Mouse (Mus musculus): ENCODE data around the gene Mxd4. TPM values are rescaled to one million over a fixed set of nuclear protein-coding genes. Genes with fewer than 3 reads are reported as not detected.

Mxd4 gene
- polyA plus RNA-seq (2015; fragmentation: Nextera tagmentation; extraction: Ambion mirVana): 40.6 and 44.3 TPM in 2 replicates

DNA sequence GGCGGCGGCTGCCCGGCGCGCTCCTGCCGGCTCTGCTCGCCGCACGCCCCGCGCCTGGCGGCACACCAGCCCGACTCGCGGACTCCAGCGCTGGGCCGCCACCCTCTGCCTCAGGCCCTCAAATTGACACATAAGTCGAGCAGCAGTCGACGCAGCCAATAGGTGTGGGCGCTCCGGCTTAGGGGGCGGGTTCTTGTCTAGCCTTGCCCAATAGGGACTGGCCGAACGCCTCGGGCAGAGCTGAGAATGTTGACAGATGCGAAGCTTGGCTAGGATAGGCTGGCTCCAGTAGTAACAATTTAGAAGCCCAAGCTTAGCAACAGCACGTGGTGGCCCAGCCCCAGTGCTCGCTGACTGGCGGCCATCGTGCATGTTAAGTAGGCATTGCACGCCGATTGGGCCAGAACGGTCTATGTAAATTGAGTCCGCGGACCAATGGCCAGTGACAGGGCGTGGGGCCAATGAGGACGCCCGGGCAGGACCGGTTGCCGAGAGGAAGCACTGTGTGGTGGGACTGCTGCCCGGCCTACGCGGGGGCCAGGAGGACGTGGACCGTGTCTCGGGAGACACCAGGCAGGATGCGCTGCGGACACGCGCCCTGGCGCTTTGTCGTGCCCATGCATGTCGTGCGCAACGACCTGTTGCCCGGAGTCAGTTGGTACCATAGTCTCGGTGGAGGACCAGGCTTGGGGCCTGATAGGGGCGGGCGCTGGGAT is at the start of gene Mxd4:
Gene Mxd4, minus strand, starts transcription at position 120 of the 716 bp plus-strand sequence.
- ATAC-seq (replicated peaks; ENCODE audit: low FRiP score): peak; percentile 98
- under 1% methylated on average over 60 of the region's 60 CpGs for WGBS
- Histone ChIP-seq H3K9ac (peak within 1 kb of the TSS; percentile 67), H3K9me3 (replicated peaks) (no peaks in the 10 kb centered on the region), H3K4me3 (replicated peaks) (peak within 1 kb of the TSS; percentile 67), H3K36me3 (peaks cover 11% of the 10 kb centered on the region; the same call in 1 of the 2 replicates), H3K27me3 (no peaks in the 10 kb centered on the region), H3K27ac (peak within 1 kb of the TSS; percentile 92), H3K4me2 (peak within 1 kb of the TSS; percentile 65), H3K4me1 (peaks cover 54% of the 10 kb centered on the region)

DNA sequence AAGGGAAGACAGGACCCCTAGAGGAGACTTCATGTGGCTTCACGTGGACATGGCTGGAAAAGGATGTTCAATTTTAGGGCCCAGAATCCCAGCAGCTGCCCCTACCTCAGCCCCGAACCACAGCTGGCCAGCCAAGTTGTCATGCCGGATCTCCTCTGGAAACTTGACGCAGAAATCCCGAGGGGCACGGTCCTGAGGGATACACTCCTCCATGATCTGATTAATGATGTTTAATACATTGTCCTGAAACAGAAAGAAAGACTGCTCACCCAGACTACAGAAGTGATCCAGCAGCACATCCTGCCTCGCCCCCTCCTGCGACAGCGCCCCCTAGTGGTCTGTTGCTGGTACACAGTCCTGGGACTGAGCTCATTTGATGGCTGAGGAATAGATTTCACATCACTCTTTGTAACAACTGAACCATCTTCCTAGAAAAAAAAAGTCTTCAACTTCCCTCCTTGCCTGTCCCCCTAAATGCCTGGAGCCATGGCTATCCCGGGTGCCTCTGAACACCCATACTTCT is 48.4 kb upstream of the Mxd4 start:
- no peaks in the 10 kb centered on the region for H3K9me3 ChIP-seq (replicated peaks)
- ATAC-seq (replicated peaks; ENCODE audit: low FRiP score): no peak
- H3K4me1 ChIP-seq: no peaks in the 10 kb centered on the region
- H3K9ac ChIP-seq: no peak overlapping the region
- 55% methylated on average over 10 of the region's 10 CpGs for WGBS
- H3K36me3 ChIP-seq: no peaks in the 10 kb centered on the region
- H3K4me3 ChIP-seq (replicated peaks): no peak overlapping the region
- H3K27me3 ChIP-seq: no peaks in the 10 kb centered on the region
- no peak overlapping the region for H3K27ac ChIP-seq
- H3K4me2 ChIP-seq: no peak overlapping the region

DNA sequence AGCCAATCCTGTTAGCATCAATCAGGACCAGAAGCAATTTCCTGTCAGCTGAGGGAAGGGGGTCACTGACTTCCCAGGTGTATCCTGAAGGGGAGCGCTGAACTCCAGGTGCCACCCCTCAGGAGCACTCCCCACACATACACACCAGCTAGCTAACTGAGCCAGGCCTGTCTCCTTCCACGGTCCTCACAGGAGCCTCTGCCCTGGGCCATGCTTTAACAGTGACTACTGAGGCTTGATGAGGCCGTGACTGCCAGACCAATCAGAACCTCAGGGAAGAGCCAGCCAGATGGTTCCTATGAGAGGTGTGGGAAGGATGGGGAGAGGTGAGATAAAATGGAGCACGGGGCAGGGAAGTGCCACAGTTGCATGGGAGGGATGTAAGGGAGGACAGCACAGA is 47.5 kb upstream of the Mxd4 start:
- Histone ChIP-seq H3K4me3 (replicated peaks) (no peak overlapping the region), H3K27me3 (no peaks in the 10 kb centered on the region), H3K4me1 (no peaks in the 10 kb centered on the region), H3K36me3 (no peaks in the 10 kb centered on the region), H3K27ac (no peak overlapping the region), H3K4me2 (no peak overlapping the region), H3K9me3 (replicated peaks) (no peaks in the 10 kb centered on the region), H3K9ac (no peak overlapping the region)
- no peak for ATAC-seq (replicated peaks; ENCODE audit: low FRiP score)
- 47% methylated on average over 4 of the region's 4 CpGs for WGBS

DNA sequence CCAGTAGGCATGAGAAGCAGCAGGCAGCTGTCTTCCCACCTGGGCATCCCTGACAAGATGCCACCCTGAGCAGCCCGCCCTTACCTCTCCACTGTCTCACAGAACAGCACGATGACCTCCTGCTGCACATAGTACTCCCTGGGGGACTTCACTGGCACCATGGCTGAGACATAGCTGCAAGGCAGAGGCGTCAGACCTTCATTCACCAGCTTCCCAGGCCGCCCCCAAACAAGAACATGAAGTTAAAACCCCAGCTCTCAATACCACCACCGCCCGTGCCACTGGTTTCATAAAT is 45.6 kb upstream of the Mxd4 start:
- H3K4me2 ChIP-seq: no peak overlapping the region
- no peaks in the 10 kb centered on the region for H3K9me3 ChIP-seq (replicated peaks)
- no peaks in the 10 kb centered on the region for H3K4me1 ChIP-seq
- no peaks in the 10 kb centered on the region for H3K36me3 ChIP-seq
- no peaks in the 10 kb centered on the region for H3K27me3 ChIP-seq
- WGBS: 91% methylated on average over 6 of the region's 6 CpGs
- H3K4me3 ChIP-seq (replicated peaks): no peak overlapping the region
- no peak overlapping the region for H3K27ac ChIP-seq
- no peak for ATAC-seq (replicated peaks; ENCODE audit: low FRiP score)
- H3K9ac ChIP-seq: no peak overlapping the region

DNA sequence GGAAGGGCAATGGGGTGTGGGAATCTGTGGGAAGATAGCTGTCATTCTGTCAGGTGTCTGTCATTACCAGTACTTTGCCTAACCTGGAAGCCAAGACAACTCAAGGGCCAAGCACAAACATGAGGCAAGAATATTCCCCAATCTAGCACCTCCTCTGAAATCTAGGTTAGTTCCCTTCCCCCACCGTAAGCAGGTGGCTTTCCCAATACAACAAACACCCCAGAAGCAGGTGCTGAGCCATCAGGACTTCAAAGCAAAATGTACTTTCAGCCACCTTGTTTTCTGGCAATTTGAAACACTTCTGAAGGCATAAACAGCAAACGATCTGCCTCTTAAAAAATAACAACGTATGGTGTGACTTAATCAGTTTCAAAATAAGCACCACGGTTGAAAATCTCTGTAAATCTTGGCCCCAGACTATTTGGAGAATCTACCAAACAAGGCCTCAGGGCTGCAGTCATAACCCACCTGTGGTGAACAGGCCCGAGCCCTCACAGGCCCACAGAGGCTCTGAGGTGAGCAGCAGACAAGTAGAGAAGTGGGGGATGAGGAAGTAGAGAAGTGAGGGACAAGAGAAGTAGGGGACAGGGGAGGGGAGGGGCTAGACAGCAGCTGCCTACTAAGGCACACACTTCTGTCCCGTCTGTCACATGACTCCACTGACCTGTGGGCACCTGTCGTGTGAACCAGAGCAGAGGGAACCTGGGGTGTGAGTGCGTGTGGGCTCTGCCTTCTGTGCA is 45.1 kb upstream of the Mxd4 start:
- Histone ChIP-seq H3K36me3 (no peaks in the 10 kb centered on the region), H3K9ac (no peak overlapping the region), H3K4me2 (no peak overlapping the region), H3K4me1 (no peaks in the 10 kb centered on the region), H3K4me3 (replicated peaks) (no peak overlapping the region), H3K27me3 (no peaks in the 10 kb centered on the region), H3K27ac (no peak overlapping the region), H3K9me3 (replicated peaks) (no peaks in the 10 kb centered on the region)
- ATAC-seq (replicated peaks; ENCODE audit: low FRiP score): no peak
- WGBS: 66% methylated on average over 8 of the region's 8 CpGs

DNA sequence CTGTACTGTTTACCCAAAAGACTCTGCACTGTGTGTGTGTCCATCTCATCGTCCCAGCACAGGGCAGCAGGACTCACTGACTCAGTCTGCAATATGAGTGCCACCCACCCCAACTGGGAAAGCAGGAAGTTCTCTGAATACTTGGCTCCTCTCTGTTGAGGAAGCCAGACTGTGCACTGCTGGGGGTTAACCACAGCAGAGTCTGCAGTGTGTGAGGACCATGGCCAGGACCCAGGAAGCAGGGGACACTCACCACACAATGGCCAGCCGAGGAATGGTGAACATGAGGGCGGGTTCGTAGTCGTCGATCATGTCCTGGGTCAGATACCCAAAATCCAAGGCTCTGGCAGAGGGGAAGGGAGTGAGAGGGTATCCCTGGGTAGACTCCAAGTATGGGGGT is 44.4 kb upstream of the Mxd4 start:
- H3K4me2 ChIP-seq: no peak overlapping the region
- no peak for ATAC-seq (replicated peaks; ENCODE audit: low FRiP score)
- WGBS: 80% methylated on average over 6 of the region's 6 CpGs
- no peaks in the 10 kb centered on the region for H3K27me3 ChIP-seq
- H3K27ac ChIP-seq: no peak overlapping the region
- H3K9me3 ChIP-seq (replicated peaks): no peaks in the 10 kb centered on the region
- no peaks in the 10 kb centered on the region for H3K4me1 ChIP-seq
- no peak overlapping the region for H3K4me3 ChIP-seq (replicated peaks)
- no peak overlapping the region for H3K9ac ChIP-seq
- H3K36me3 ChIP-seq: no peaks in the 10 kb centered on the region

DNA sequence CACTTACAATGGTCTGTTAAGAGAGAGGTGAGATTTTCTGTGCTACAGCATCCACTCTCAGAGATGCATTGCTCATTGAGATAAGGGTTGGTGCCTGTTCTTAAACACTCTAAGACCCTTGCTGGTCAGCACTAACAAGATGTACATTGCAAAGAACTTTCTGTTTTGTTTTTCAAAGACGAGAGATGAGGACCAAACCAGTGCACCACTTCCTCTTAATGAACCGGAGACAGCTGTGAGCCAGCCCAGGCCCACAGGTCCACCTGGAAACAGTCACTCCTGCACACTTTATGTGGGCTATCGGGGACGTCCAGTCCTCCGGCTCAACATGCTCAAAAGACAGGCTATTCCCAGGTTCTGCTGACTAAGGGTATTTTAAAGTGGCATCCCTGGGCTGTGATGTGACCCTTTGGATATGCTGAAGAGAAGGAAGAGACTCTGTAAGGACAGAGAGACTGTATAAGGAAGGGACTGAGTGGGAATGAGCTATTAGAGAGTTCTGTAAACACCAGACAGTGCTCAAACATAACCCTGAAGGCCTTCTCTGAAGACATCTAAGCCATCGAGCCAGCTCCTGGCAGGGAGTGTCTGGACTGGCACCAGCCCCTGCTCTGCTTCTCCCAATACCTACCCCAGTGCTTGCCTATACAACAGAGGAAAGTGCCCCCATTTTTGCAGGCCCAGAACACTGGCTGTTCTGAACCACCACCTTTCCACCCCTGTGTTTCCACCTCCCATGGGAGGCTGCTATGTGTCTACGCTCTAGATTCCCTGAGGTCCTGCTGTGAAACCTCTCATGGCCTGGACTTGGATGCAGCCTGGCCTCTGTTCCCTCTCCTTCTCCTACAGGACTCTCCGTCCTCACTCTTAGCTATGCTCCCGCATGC is 43.3 kb upstream of the Mxd4 start:
- H3K9ac ChIP-seq: no peak overlapping the region
- H3K4me1 ChIP-seq: no peaks in the 10 kb centered on the region
- no peak overlapping the region for H3K27ac ChIP-seq
- no peak overlapping the region for H3K4me2 ChIP-seq
- no peaks in the 10 kb centered on the region for H3K36me3 ChIP-seq
- no peak for ATAC-seq (replicated peaks; ENCODE audit: low FRiP score)
- H3K9me3 ChIP-seq (replicated peaks): no peaks in the 10 kb centered on the region
- no peak overlapping the region for H3K4me3 ChIP-seq (replicated peaks)
- WGBS: 84% methylated on average over 9 of the region's 9 CpGs
- H3K27me3 ChIP-seq: no peaks in the 10 kb centered on the region

DNA sequence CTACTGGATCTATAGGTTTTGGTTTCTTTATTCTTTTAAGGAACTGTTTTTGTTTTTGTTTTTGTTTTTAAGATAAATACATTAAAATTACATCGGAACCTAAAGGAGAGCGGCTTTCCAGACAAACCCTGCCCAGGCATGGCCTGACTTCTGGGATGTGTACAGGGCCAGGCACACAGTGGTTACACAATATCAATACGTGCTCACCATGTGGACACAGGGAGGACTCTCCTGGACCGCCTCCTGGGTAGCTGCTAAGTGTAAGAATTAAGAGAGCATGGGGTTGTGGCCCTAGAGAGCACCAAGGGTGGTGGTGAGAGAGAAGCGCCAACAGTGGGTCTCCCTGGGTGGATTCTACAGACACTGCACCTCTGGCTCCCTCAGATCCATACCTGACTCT is 42.0 kb upstream of the Mxd4 start:
- no peaks in the 10 kb centered on the region for H3K36me3 ChIP-seq
- no peak overlapping the region for H3K9ac ChIP-seq
- no peaks in the 10 kb centered on the region for H3K27me3 ChIP-seq
- H3K4me1 ChIP-seq: no peaks in the 10 kb centered on the region
- H3K27ac ChIP-seq: no peak overlapping the region
- H3K4me3 ChIP-seq (replicated peaks): no peak overlapping the region
- no peak for ATAC-seq (replicated peaks; ENCODE audit: low FRiP score)
- H3K9me3 ChIP-seq (replicated peaks): no peaks in the 10 kb centered on the region
- H3K4me2 ChIP-seq: no peak overlapping the region
- 87% methylated on average over 5 of the region's 5 CpGs for whole genome bisulfite sequencing

DNA sequence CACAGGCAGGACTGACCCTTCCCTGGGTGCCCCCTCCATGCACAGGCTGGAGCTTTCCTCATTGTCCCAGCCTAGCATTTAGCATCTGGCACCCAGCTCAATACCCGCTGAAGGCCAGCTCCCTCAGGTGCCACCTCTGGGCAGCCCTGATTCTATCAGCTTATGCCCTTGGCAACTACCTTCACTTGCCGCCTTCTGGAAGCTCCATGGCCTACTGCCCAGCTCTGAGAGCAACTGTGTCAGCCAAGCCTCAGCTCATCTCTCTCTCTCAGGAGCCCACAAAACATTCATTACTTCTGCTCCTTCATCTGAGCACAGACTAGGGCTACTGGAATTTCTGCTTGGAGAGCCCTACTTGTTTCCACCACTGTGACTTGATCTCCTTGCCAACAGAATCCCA is 38.0 kb upstream of the Mxd4 start:
- no peak overlapping the region for H3K4me2 ChIP-seq
- 83% methylated on average over 2 of the region's 2 CpGs for WGBS

DNA sequence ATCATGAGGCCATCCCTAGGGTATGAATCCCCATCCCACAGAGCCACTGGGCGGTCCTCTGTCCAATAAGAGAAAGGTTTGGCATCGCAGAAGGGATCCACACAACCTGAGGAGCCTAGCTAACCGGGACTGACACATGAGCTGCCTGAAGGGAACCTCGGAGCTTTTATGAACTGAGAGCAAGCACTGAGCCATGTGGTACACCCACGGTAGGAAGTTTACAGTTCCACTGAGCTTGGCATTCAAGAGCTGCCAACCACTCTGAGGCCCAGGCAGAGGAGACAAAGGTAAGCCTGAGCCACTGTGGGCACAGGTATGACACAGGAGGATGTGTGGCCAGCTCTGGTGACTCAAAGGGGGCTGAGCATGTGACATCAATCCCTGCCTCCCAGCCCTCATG is 37.0 kb upstream of the Mxd4 start:
- Histone ChIP-seq H3K9ac (no peak overlapping the region), H3K27ac (no peak overlapping the region), H3K4me3 (replicated peaks) (no peak overlapping the region), H3K27me3 (no peaks in the 10 kb centered on the region), H3K9me3 (replicated peaks) (no peaks in the 10 kb centered on the region), H3K4me1 (no peaks in the 10 kb centered on the region), H3K4me2 (no peak overlapping the region), H3K36me3 (no peaks in the 10 kb centered on the region)
- no peak for ATAC-seq (replicated peaks; ENCODE audit: low FRiP score)
- WGBS: 70% methylated on average over 5 of the region's 5 CpGs

More for the DNA sequence above, 38.0 kb upstream of the Mxd4 start:
- H3K9me3 ChIP-seq (replicated peaks): no peaks in the 10 kb centered on the region
- no peaks in the 10 kb centered on the region for H3K4me1 ChIP-seq
- H3K27me3 ChIP-seq: no peaks in the 10 kb centered on the region
- H3K36me3 ChIP-seq: no peaks in the 10 kb centered on the region
- no peak overlapping the region for H3K9ac ChIP-seq
- H3K4me3 ChIP-seq (replicated peaks): no peak overlapping the region
- no peak for ATAC-seq (replicated peaks; ENCODE audit: low FRiP score)
- no peak overlapping the region for H3K27ac ChIP-seq

DNA sequence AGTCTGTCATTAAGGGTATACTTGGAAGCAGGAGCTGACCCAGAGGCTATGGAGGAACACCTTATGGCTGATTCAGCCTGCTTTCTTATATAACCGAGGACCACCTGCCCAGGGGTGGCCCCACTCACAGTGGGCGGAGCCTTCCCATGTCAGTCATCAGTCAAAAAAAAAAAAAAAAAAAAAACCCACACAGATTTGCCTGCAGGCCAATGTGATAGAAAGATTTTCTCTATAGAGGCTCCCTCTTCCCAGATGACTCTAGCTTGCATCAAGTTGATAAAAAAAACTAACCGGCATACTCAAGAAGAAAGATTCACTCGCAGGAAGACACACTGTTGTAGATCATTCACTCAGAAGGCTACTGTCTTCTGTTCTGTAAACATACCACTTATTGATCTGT is 32.5 kb upstream of the Mxd4 start:
- no peaks in the 10 kb centered on the region for H3K9me3 ChIP-seq (replicated peaks)
- no peak for ATAC-seq (replicated peaks; ENCODE audit: low FRiP score)
- no peak overlapping the region for H3K4me3 ChIP-seq (replicated peaks)
- no peaks in the 10 kb centered on the region for H3K27me3 ChIP-seq
- no peak overlapping the region for H3K27ac ChIP-seq
- no peak overlapping the region for H3K4me2 ChIP-seq
- H3K9ac ChIP-seq: no peak overlapping the region
- 75% methylated on average over 4 of the region's 4 CpGs for WGBS
- H3K36me3 ChIP-seq: no peaks in the 10 kb centered on the region
- no peaks in the 10 kb centered on the region for H3K4me1 ChIP-seq

DNA sequence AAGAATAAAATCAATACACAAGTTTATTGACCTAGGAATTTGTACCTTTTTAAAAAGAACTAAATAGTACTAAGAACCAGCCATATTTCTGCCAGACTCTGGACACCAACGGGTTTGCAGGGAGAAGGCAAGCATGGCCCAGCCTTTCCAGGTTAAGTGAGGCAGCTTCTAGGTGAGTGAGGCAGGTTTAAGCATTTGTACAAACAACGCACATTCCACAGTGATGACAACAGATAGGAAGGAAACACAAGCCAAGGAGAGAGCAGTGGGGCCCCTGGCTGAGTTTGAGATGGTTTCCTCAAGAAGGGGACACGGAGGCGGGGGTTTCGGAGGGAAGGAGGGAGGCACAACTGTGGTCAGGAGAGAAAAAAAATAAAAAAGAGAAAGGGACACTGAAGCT is 31.2 kb upstream of the Mxd4 start:
- Histone ChIP-seq H3K9me3 (replicated peaks) (no peaks in the 10 kb centered on the region), H3K27me3 (no peaks in the 10 kb centered on the region), H3K4me3 (replicated peaks) (no peak overlapping the region), H3K4me1 (no peaks in the 10 kb centered on the region), H3K9ac (no peak overlapping the region), H3K27ac (no peak overlapping the region), H3K36me3 (no peaks in the 10 kb centered on the region), H3K4me2 (no peak overlapping the region)
- no peak for ATAC-seq (replicated peaks; ENCODE audit: low FRiP score)
- 67% methylated on average over 5 of the region's 5 CpGs for WGBS

All from kidney, embryonic 15.5 days (tissue).